Mouse (Mus musculus): ENCODE data around the gene Rasgef1b.

Rasgef1b gene

DNA sequence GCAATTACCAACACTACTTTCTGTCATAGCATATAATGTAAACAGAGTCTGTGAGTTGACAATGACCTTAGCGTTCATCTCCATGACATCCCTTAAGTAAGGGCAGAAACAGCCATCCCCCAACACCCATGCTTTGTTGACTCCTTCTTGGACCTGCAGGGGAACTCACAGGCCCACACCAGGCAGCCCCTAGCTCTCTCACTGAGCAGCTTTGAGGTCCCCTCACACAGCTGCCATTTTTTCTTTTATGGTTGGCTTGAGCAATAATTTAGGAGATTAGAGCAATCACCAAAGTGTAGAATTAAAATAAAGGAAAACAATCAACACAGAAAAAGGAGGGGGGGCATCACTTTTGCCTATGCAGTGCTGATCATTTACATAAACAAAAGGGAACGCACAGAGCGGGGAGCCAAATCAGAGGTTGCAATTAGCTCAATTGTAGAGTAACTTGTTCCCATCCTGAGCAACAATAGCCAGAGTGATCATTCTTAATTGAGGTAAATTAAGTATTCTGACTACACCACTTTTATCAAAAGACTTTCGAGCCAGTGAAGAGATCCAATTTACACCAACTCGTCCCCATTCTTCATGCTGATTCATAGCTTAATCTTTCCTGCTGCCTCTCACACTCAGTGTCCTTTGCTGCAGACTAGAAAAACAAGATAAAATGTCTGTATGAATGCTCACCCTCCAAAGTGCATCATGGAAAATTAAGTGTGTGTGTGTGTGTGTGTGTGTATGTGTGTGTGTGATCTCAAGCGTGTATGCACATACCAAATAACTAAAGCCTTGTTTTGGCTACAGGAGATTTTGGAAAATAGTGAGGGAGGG is 184.0 kb downstream of the Rasgef1b start:
- DNase-seq (ENCODE audit: low read depth in 1 of 2, low spot score in 2 of 2), result no peak

DNA sequence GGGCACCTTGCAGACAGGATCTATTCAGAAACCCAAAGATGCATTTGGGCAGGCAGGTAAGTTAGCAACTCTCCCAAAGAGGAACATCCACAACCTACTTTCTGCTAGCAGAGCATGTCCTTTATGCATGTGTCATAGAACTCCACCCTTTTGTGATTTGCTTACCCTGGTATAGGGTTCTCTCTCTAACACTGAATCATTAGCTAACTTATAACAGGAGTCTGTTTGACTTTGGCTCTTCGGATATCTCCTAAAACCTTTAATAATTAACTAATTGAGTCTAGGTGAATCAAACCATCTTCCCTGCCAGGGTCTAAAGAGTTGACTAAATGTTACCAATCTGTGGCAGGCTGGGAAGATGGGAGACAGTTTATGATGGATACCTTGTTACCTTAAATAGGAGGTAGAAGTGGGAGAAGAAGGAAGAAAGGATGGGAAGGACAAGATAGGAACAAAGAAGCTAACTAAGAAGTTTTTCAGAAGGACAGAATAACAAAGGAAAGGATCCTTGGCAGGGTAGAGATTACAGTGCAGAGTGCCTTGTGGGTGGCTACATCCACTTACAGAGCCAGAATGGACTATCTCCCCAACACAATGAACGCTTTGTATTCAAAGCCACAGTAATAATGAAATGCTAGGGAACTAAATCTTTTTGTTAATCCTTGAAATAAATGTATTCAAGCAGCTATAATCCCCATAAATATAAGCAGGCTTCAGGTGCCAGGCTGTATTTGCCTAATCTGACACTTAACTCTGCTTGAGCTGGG is 186.7 kb downstream of the Rasgef1b start:
- no peak for DNase-seq (ENCODE audit: low read depth in 1 of 2, low spot score in 2 of 2)

DNA sequence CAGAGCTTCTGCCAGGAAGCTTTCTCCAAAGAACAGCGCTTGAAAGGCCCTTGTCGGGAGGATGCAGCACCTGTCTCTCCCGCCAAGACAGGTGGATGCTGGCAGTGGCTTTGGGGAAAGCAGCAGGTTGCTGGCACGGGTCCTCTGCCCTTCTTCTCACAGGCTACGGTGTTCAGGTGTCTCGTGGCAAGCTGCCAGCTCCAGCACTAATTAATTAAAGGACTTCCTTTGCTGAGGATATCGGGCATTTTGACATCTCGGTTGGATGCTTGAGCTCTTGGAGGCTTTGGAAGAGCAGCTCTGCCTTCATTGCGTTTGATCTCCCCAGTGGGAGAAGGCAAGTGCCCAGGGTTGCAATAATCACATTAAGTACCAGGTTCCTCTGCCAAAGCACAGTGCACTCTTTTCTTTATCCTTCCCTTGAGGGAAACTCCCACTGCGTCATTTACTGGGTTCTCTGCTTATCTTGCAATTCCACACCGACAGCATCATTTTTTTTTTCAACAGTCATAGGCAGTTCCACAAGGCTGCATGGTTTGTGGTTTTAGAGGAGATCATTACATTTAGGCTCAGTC is 187.5 kb downstream of the Rasgef1b start:
- no peak for DNase-seq (ENCODE audit: low read depth in 1 of 2, low spot score in 2 of 2)

DNA sequence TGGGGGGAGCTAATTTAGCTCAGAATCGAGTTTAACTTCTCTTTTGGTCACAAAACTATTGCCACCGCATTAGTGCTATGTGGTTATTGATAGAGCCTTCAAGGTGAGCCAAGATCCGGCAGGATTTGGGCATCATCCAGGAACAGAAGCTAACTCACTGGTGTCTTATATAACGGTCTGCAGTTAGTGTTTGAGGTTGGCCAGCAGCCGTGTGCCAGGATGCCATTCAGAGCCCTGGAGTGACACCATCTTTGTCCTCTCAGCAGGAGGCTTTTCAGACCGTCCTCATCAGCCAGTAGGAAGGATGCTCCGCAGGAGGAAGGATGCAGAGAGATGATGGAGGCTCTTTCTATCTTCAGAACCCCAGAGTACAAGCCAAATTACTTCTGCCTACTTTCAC is 195.4 kb downstream of the Rasgef1b start:
- DNase-seq (ENCODE audit: low read depth in 1 of 2, low spot score in 2 of 2), result no peak

DNA sequence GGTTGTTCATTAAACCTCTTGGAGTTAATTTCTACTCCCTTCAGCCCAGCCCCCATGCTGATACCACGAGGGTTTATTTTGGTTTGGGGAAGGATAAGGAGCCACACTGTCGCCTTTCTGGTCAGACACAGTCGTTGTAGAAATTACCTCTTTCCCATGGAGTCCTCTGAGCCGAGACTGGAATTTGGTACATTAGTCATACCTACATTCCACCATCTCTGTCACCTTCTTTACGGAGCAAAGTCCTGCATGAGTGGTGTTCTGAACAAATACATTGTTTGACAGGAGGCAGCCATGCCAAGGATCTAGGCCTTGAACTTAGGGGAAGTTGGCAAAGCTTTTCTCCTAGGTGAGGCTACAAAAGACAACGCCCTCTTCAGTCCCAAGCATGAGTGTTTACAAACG is 202.1 kb downstream of the Rasgef1b start:
- DNase-seq (ENCODE audit: low read depth in 1 of 2, low spot score in 2 of 2), result no peak

DNA sequence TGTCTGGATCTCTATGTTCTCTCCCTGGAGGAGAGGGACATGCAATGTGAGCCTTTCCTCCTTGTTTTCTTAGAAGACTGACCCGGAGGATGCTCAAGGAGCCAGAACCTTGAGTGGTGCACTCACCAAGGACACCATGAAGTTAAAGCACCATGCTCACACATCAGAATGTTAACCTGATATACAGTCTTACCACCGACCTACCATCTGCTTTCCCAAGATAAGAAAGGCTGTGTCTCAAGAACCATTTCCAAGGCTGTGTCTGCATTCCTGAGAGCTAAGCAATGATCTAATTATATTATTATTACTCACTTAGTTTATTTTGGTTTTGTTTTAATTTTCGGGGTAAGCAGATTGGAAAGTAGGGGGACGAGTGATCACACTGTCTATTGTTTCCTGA is 203.2 kb downstream of the Rasgef1b start:
- DNase-seq (ENCODE audit: low read depth in 1 of 2, low spot score in 2 of 2), result no peak

DNA sequence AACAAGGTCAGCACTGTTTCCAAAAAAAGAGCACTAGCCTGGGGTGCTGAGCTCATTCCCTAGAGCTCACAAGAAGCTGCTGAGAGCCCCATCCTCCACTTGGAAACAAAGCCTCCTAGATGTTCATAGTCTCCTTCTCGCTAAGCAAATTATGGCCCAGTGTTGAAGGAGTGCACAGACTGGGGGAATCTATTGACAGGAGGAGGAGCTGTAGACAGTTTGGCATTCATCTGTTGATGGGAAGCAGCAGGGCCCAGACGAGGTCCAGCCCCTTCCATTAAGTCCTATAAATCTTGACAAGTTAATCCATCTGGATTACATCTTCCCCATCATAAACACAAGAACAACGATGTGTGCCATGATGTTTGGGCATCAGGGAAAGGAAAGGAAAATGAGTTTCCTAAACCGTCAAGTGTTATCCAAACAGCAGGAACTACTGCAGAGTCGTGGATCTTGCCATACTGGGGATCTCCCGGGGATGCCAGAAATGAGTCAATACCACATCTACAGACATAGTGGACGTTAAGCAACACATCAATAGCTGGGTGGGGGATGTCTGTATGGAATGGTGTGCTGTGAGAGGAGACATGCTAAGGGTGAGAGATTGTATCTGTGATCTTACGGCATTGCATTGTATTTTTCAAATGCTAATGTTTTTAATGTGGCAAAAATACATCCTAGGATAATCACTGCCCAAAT is 206.1 kb downstream of the Rasgef1b start:
- DNase-seq (ENCODE audit: low read depth in 1 of 2, low spot score in 2 of 2), result no peak

DNA sequence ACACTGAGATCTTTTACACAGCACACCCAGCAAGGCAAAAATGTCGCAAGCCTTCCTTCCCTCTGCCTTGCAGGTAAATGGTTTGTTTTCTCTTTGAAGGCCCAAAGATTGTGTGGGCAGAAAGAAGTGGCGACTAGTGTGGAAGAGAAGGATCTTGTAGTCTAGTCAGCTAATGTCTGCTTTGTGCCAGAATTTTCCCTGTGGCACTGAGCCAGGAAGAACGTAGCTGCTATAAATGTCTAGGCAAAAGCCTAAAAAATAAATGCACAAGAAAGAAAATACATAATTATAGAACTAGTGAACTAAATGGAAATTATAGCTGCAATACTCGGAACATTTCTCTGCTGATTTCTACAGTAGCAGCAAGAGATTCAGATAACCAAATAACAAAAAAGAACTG is 207.5 kb downstream of the Rasgef1b start:
- DNase-seq (ENCODE audit: low read depth in 1 of 2, low spot score in 2 of 2), result no peak

DNA sequence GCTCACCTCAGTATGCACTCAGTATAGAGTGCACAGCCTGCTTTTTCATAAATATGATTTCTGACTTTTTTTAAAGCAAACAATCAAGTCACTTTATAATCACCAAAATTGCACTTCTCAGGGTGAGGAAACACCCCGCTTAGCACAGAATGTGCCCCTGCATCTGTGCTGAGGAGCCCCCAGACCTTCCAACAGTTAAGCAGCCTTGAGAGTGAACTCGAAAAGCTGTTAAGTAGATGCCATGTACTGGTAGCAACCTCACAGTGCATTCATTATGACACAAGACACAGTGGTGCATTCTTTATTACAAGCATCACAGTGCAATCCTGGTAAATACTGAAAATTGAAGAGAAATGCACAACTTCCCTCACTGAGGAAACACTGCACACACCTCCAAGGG is 209.3 kb downstream of the Rasgef1b start:
- DNase-seq (ENCODE audit: low read depth in 1 of 2, low spot score in 2 of 2), result no peak

DNA sequence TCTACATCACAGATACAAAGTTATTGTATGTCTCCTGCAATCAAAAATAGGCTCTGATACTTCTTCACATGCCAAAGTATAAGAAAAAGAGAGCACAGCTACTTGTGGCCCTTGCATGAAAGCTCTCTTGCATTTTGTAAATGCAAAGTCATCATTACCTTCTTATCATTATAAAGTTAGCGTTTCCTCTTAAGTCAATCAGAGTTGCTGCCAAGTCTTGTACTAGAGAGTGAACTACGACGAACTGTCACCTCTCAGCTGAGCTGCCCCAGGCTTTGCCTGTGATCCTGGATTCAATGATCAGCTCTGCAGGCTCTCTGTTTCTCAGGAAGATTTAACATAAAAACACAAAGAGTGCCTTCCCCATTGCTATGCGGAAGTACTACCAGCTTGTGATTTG is 209.8 kb downstream of the Rasgef1b start:
- no peak for DNase-seq (ENCODE audit: low read depth in 1 of 2, low spot score in 2 of 2)

DNA sequence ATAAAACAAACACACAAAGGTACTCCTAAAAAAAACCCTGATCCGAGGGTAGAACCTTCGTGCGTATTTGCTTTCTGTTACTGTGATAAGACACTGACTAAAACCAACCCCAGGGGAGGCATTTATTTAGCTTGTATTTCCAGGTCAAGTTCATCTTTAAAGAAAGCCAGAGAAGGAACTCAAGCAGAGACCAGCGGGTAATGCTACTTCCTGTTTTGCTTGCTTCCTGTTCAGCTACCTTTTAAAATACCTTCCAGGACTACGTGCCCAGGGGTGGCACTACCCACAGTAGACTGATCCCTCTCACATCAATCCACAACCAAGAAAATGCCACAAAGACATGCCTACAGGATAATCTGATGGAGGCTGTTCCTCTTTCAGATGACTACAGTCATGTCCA is 212.7 kb downstream of the Rasgef1b start:
- DNase-seq (ENCODE audit: low read depth in 1 of 2, low spot score in 2 of 2), result no peak

DNA sequence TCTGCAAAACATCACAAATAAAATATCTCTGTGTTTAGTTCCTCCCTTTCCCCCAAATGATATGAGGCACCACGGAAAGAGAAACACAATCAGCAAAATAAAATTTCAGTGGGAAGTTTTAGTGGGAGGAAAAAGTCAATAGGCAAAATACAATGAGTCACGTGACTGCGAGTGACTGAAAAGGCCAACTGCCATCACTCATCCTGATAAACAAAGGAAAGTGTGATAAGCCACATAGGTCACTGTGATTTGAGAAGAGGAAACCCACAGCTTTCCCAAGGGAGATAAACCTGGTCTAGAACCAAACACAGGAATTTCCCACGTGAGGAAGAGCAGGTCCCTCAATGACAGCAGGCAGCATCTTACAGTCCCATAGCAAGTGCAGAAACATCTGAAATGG is 213.1 kb downstream of the Rasgef1b start:
- DNase-seq (ENCODE audit: low read depth in 1 of 2, low spot score in 2 of 2), result no peak

DNA sequence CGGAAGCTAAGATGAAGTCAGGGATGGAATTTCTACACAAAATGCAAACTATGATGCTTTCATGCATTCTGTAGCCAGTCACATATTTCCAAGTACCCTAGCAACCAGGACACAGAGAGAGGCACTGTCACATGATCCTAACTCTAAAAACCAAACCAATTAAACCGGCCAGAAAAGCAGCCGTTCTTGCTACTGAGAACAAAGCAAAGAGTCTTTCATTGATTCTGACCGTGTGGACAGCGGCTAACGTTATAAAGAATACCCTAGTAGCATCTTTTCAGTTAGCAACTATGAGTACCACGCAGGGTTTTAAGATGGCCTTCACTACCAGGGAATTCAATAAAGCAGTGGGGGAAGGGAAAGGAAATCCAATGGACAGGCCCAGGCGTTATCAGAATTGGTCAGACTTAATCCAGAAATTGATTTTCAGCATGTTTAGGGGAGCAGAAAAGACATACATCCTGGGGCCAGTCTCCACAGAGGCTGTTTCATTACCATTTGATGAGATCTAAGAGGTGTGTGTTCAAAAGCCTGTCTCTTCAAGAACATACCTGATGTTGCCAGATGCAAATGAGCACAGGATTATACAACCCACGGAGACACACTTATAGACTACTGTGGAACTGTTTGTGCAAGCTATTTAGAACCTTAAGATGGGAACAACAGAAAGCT is 215.5 kb downstream of the Rasgef1b start:
- no peak for DNase-seq (ENCODE audit: low read depth in 1 of 2, low spot score in 2 of 2)

DNA sequence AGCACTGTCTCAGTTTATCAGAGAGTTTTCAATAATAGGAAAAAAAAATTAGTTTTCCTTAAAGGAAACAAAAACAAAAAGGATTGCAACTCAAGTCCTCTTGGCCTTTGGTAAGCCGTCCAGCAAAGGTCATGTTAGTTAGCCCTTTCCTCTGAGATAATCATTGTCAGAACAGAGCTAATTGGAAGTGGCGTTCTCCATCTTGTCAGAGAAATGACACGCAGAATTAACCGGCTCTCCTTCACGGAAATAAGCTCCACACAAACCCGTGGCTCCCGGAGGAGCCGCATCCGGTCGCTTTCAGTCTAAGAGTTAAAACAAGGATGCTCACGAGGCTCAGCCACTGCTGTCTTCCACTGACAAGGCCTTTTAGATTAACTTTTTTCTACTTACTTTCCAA is 217.8 kb downstream of the Rasgef1b start:
- no peak for DNase-seq (ENCODE audit: low read depth in 1 of 2, low spot score in 2 of 2)

DNA sequence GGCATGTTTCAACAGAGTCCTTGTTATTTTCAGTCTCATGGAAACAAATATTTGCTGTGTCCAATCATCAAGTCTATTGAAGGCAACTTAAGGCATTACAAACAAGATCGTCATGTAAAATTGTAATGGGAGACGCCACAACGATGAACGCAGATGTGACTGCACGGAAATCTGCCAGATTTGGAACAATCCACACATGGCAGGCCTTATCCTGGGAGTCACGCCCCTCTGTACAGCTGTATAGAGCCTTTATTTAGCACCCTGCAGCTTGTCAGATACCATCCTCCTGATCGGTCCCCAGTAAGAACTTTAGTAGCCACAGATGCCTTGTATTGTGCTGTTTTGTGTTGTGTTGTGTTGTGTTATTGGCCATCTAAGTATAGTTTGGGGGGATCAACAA is 222.8 kb downstream of the Rasgef1b start:
- DNase-seq (ENCODE audit: low read depth in 1 of 2, low spot score in 2 of 2), result no peak

DNA sequence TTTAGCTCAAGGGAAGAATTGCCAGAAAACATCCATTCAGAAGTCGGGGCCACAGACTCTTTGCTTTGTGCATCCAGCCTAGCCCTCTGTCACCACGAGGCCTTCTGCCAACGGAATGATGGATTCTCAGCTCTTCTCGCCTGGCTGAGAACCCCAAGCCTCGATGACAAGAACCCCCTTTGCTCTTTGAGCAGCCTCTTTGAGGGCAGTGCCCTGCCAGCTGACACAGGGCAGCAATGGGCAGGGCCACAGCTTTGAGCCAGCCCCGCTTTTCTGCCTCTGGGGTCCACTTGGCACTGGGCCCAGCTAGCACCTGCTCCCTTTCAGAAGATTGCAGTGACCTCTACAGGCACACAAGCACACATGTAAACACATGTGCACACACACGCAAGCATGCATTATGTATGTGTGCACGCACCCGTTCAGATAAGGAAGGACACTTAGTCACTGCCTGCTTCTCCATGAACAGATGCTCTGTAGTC is 224.5 kb downstream of the Rasgef1b start:
- no peak for DNase-seq (ENCODE audit: low read depth in 1 of 2, low spot score in 2 of 2)

DNA sequence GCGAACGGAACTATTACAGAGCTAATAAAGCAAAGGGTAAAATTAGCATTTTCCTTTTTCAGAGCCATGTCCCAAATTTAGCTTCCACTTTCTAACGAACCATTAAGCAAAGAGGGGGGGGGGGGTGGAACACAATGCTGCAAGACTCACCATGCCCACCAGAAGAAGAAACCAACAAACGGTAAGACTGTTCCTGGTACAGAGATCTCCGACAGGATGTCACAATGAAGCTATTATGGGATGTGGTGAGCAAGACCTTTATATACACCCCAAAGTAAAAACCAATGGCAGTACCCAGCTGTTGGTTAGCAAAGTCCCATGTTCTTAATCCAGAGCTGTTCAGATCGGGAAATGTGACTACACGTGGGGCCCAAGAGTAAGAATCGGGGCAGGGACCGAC is 226.2 kb downstream of the Rasgef1b start:
- no peak for DNase-seq (ENCODE audit: low read depth in 1 of 2, low spot score in 2 of 2)

DNA sequence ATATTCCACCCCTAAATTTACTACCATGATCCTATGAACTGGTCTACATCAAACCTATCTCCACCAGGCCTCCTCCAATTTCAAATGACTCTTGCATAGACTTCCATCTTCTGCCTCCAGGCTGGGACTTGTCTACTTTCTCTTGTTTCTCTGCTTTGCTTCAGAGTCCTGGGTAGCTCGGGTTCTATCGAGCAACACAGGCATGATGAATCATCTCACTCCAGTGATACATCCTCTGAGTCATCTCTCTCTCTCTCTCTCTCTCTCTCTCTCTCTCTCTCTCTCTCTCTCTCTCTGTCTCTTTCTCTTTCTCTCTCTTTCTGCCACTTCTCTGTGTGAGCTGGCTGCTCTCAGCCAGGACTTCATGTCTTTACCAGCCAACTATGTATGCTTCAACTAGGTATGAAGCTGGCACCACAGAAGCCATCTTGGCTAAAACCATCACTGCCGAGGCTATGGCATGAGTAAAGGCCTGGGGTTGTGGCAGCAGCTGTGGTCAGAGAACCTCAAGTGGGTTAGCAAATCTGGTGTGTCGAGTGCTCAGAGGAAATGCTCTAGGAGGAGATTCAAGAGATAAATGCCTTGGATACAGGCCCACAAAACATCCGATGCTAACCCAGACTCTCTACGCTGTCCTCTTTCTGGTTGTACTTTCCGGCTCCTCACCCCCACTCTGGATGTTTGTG is 229.3 kb downstream of the Rasgef1b start:
- DNase-seq (ENCODE audit: low read depth in 1 of 2, low spot score in 2 of 2), result no peak

DNA sequence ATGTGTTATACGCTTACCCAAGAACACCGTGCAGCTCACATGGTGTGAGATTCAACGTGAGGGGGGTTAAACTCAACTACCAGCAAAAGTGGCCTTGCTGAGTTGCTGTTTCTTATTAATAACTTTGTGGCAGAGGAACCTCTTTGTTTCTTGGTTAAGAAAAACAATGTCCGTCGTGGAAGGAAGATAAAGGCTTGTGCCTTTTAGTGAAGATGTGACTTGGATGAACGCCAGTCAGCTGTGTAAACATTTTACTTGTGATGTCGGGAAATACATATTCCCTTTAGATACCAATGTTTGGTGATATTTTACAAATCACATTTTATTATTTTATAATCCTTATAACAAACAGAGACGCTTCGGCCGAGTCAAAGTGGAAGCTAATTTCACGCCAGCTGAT is 231.0 kb downstream of the Rasgef1b start:
- no peak for DNase-seq (ENCODE audit: low read depth in 1 of 2, low spot score in 2 of 2)

Measured in monocyte, adult 2 months (primary cell).